Mouse (Mus musculus) E14TG2a.4 (cell line): ENCODE results near the gene Csnk2a1.
A peak's percentile ranks its signal among the peaks of the same experiment; 100 is the strongest.

Experiments used
- H3K27me3 ChIP-seq: 2 replicates; pipeline ENCODE4 v1.6.1; 2014; ENCODE audit warnings: low read length, control low read depth; ENCODE audit not compliant: insufficient read depth
- H3K36me3 ChIP-seq: 2 replicates; pipeline ENCODE4 v1.6.1; 2014; ENCODE audit warnings: low read length, control low read depth; ENCODE audit not compliant: insufficient read depth
- H3K4me1 ChIP-seq: replicated peaks from 2 replicates; pipeline ENCODE4 v1.6.1; 2014; ENCODE audit warnings: low read depth, low read length, control low read depth
- H3K4me3 ChIP-seq: replicated peaks from 2 replicates; pipeline ENCODE4 v1.5.1; 2014; ENCODE audit warnings: mild to moderate bottlenecking, low read length
- H3K9me3 ChIP-seq: 2 replicates; pipeline ENCODE4 v1.6.1; 2014; ENCODE audit warnings: low read length, control low read depth
- CTCF ChIP-seq: conservative IDR thresholded peaks from 2 replicates; pipeline ENCODE4 v1.5.1; 2014; ENCODE audit warnings: low read length
- NANOG ChIP-seq: IDR thresholded peaks from 2 replicates; pipeline ENCODE4 v1.6.1; 2014; ENCODE audit warnings: borderline replicate concordance, low read length, mixed read lengths
- POU5F1 ChIP-seq: IDR thresholded peaks from 2 replicates; pipeline ENCODE4 v1.6.1; 2014; ENCODE audit warnings: low read length, borderline replicate concordance

Gene Csnk2a1

DNA sequence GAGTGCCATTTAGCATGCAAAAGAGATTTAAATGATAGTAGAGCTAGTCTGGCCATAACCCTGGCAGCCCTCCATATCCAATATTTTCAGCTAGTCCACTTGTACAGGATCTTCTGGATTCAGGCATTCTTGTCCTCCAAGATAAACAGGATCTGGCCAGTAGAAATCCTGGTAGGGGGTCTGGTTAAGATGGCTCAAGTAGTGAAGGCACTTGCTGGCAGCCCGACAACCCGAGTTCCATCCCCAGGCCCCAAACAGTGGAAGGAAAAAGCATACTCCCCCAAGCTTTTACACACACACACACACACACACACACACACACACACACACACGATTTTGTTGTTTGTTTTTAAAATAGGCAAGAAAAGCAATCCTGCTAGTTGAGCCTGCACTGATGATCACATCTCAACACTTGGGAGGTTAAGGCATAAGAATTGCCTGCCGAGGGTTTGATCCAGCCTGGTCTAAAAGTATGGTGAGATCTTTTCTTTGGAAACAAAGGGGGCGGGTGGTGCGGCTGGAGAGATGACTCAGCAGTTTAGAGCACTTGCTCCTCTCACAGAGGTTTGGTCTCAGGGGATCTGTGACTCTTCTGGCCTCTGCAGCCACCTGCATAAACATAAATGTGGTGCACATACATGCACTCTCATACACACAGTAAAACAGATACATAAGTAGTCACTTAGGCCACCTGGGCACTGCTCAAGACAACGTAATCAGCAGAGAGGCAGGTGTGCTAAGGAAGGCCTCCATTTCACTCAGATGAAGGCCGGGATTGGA lies 2.9 kb upstream of the Csnk2a1 start:
- no peaks in the 10 kb centered on the region for H3K9me3 ChIP-seq
- H3K4me3 ChIP-seq, result peak overlapping the region; percentile 97
- H3K27me3 ChIP-seq, result no peaks in the 10 kb centered on the region
- peaks cover 56% of the 10 kb centered on the region for H3K4me1 ChIP-seq
- no peak for TF ChIP-seq CTCF
- TF ChIP-seq NANOG, result no peak
- TF ChIP-seq POU5F1, result no peak
- peaks cover 12% of the 10 kb centered on the region for H3K36me3 ChIP-seq

GRCm38 (mm10) chr2:152225536-152225935 lies 1.1 kb upstream of the Csnk2a1 start:
- H3K9me3 ChIP-seq, result no peaks in the 10 kb centered on the region
- TF ChIP-seq NANOG, result no peak
- peaks cover 73% of the 10 kb centered on the region for H3K4me1 ChIP-seq
- peaks cover 26% of the 10 kb centered on the region for H3K36me3 ChIP-seq
- H3K27me3 ChIP-seq, result no peaks in the 10 kb centered on the region
- peak overlapping the region; percentile 97 for H3K4me3 ChIP-seq

DNA sequence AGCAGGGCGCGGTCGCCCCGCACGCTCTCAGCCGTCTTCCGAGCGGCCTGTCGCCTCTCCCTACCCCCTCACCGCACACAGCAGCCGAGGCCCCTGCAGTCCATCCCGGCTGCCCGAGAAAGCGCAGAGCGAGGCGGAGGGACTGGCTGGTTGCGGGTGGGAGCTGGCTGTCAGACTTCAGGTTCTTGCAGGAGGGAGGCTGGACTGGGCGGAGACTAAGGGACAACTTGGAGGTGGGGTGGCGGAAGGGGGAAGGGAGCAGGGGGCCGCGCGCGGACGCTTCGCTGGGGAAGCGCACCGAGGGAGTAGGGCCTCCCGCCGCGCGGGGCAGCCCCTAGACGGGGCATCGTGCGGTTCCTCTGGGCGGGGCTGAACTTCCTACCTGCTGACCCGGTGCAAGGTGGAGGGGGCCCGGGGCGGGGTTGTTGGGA lies 427 bp downstream of the Csnk2a1 start:
- TF ChIP-seq POU5F1 (no peak), NANOG (no peak), CTCF (no peak)
- no peaks in the 10 kb centered on the region for H3K27me3 ChIP-seq

GRCm38 (mm10) chr2:152230046-152230445 lies 3.4 kb downstream of the Csnk2a1 start:
- Histone ChIP-seq H3K9me3 (no peaks in the 10 kb centered on the region), H3K36me3 (peaks cover 54% of the 10 kb centered on the region), H3K4me1 (peaks cover 77% of the 10 kb centered on the region), H3K4me3 (no peak overlapping the region), H3K27me3 (no peaks in the 10 kb centered on the region)
- TF ChIP-seq NANOG (no peak), CTCF (no peak), POU5F1 (no peak)

More for the DNA sequence above, 427 bp downstream of the Csnk2a1 start:
- Histone ChIP-seq H3K4me1 (peaks cover 83% of the 10 kb centered on the region), H3K36me3 (peaks cover 37% of the 10 kb centered on the region), H3K9me3 (no peaks in the 10 kb centered on the region), H3K4me3 (peak overlapping the region; percentile 97)

GRCm38 (mm10) chr2:152237926-152238325 lies 11.3 kb downstream of the Csnk2a1 start:
- Histone ChIP-seq H3K27me3 (no peaks in the 10 kb centered on the region), H3K36me3 (peaks cover 67% of the 10 kb centered on the region), H3K9me3 (no peaks in the 10 kb centered on the region), H3K4me1 (peaks cover 89% of the 10 kb centered on the region), H3K4me3 (no peak overlapping the region)
- TF ChIP-seq CTCF, result no peak
- no peak for TF ChIP-seq POU5F1
- TF ChIP-seq NANOG, result no peak

DNA sequence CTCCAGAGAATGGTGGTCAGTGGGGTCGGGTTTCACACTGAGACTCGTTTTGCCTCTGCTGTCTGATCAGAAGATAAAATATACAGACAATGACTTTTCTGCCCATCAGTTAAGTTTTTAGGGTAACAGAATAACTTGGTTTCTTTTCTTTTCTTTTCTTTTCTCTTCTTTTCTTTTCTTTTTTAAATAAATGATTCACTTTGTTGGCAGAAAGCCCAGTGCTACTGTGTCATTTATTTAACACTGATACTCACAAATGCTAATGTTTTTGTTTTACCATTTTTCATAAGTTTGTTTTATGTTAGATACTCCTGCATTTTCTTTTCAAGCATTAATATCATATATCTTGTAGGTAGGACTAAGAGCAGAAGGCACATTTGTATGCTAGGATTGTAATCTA lies 13.9 kb downstream of the Csnk2a1 start:
- H3K9me3 ChIP-seq, result no peaks in the 10 kb centered on the region
- no peak for TF ChIP-seq POU5F1
- TF ChIP-seq NANOG, result no peak
- no peak for TF ChIP-seq CTCF
- H3K4me1 ChIP-seq, result peaks cover 93% of the 10 kb centered on the region
- no peaks in the 10 kb centered on the region for H3K27me3 ChIP-seq
- peaks cover 71% of the 10 kb centered on the region for H3K36me3 ChIP-seq
- no peak overlapping the region for H3K4me3 ChIP-seq

DNA sequence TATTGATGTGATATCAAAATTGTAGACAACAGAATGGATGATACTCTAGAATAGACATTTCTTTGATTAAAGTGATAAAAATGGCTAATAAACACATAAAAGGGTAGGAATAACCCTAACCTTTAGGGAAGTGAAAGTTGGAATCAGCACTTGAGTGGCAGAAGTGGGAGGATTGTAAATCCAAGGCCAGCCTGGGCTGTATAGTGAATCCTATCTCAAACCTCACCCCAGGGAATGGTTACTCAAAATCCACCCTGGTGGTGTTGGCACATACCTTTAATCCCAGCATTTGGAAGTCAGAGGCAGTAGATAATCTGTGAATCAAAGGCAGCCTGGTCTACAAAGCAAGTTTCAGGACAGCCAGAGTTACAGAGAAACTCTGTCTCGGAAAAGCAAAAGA lies 20.6 kb downstream of the Csnk2a1 start:
- TF ChIP-seq CTCF (no peak), NANOG (no peak), POU5F1 (no peak)
- H3K4me3 ChIP-seq, result no peak overlapping the region
- H3K9me3 ChIP-seq, result no peaks in the 10 kb centered on the region
- H3K27me3 ChIP-seq, result no peaks in the 10 kb centered on the region
- H3K36me3 ChIP-seq, result peaks cover 80% of the 10 kb centered on the region
- H3K4me1 ChIP-seq, result peaks cover 70% of the 10 kb centered on the region

- no peak for TF ChIP-seq NANOG
- no peak for TF ChIP-seq CTCF
- no peak for TF ChIP-seq POU5F1
- Histone ChIP-seq H3K27me3 (no peaks in the 10 kb centered on the region), H3K36me3 (peaks cover 85% of the 10 kb centered on the region), H3K4me3 (no peak overlapping the region), H3K4me1 (peaks cover 38% of the 10 kb centered on the region), H3K9me3 (no peaks in the 10 kb centered on the region)
These were observed 23.9 kb downstream of the Csnk2a1 start for GRCm38 (mm10) chr2:152250511-152250910.

DNA sequence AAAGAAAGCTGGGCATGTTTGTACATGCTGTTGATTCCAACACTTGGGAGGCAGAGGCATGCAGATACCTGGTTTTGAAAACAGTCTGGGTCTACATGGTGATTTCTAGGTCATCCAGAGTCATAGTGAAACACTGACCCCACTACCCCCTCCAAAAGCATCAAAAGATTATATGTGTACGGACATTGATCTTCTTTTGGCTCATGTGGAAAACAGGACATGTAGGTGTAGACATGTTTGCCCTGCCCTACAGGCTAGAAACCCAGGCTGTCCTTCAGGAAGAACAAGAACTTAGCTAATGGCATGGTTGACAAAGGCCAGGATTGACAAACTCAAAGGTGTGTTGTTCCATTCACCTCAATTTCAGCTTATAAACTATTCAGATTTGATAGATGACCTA lies 33.1 kb downstream of the Csnk2a1 start:
- no peaks in the 10 kb centered on the region; the same call in 1 of the 2 replicates for H3K4me1 ChIP-seq
- no peak overlapping the region for H3K4me3 ChIP-seq
- no peaks in the 10 kb centered on the region for H3K27me3 ChIP-seq
- no peak for TF ChIP-seq POU5F1
- TF ChIP-seq NANOG, result no peak
- TF ChIP-seq CTCF, result no peak
- H3K36me3 ChIP-seq, result peaks cover 85% of the 10 kb centered on the region
- H3K9me3 ChIP-seq, result no peaks in the 10 kb centered on the region
